Mouse (Mus musculus): ENCODE measurements around the gene Rab36. TPM values are rescaled to one million over a fixed set of nuclear protein-coding genes. Genes with fewer than 3 reads are reported as not detected.
"Not testable (repeated sequence)": the region's sequence is repeated elsewhere in the genome, so short reads cannot be mapped to it uniquely, and the experiment has no call there.

Gene Rab36
- 14.8 and 21.8 TPM in 2 replicates for total RNA-seq (2021)
- long read RNA-seq, partial matches to known transcripts: 0 of 2 reads
- long read RNA-seq, other reads (novel, unspliced or antisense): 2 of 2 reads

- peak; percentile 99 for DNase-seq
Measured at GRCm38 (mm10) chr10:75036883-75037379, at the start of gene Rab36. Gene Rab36, plus strand, starts transcription at chr10:75037058.

DNA sequence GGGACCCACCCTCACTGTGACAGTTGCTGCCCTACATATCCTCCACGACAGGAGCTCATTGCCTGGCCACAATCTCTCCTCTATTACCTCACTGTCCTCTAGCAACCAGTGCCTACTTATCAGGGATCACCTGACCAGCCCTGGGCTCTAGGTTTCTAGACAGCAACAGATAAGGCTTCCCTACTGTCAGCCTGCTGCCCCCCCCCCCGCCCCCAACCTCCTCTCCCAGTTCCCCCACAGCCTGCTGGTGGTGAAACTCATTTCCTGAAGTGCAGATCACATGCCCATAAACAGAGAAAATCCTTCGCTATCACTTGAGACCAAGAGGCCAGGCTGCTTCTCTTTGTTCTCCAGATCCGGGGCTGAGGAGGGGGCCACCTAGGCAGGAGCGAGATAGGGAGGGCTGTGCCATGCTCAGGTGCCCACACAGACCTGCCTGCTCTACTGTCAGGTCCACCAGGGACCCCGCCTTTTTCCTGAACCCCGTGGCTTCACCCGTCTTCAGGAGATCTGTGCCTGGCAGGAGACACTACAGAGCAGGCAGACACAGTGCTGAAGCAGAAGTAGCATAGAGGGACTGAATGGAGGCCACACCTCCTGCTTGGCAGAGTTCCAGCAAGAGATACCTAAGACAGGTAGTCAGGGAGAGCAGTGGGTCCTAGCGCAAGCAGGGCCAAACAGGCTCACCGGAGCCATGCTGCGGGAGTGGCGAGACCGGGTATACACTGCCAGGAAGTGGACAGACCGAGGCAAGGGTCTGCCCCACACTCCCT, 49.0 kb upstream of the Rab36 start:
- DNase-seq: no peak

DNA sequence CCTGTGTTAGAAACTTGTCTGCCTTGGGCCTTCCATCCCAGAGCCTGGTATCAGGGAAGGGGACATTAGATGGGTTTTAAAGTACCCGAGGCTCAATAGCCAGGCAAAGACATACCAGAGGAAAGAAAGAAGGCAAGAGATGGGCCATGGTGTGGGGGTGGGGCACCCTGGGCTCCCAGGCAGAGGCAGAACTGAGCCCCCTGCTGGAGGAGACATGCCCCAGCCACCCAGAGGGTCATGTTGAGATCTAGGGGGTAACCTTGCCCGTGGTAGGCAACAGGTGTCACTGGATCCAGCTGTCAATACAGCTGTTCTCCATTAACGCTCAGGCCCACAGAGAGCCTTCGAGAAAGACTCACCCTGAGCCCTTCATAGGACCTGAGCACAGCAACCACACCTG, 47.0 kb upstream of the Rab36 start:
- DNase-seq: no peak

DNA sequence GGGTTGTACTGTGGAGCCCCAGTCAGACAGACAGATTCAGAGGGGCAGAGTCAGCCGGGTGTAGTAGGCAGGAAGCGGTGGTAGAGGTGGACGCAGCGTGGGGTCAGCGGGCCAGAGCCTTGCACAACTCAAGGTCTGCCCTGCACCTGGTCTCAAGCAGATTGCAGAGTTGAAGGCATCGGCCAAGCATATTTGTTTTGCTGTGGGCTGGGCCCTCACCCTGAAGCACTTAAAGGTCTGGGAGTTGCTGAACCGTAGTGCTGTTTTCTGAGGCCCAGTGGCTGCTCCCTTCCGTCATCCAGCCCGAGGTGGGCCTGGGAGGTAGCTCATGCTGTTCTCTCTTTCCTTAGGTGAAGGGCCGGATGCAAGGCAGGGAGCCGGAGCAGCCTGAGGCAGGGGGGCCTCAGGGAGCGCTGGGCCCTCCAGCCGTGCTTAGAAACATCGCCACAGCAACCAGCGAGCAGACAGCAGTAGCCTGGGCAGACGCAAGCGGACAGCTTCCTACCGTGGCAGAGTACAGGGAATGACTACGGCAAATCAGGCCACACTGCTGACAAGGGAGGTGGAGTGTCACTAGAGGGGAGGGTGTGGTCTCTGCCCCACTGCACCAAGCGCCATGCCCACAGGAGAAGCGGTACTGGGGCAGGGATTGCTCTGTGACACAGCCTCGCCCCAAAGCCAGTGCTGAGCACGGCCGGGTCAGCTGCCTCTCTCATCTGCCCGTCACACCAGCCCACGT, 46.1 kb upstream of the Rab36 start:
- no peak for DNase-seq

DNA sequence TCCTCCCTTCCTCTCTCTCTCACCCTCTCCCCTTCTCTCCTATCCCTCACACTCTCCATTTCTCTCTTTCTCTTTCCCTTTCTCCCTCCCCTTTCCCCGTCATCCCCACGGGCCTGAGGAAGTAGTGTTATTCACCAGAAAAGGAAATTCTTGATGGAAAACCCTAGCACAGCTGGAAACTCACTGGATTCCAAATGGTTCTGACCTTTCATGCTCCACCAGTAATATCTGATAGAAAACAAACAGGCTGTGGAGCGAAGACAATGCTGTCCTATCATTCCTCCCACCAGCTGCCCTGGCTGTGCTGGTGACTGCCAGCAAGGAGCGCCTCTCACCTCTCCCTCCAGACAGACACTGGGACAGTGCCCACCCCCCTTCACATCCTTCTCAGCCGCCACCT, 42.0 kb upstream of the Rab36 start:
- DNase-seq: no peak

GRCm38 (mm10) chr10:74995377-74995776, 41.5 kb upstream of the Rab36 start:
- no peak for DNase-seq

GRCm38 (mm10) chr10:75001391-75001790, 35.5 kb upstream of the Rab36 start:
- DNase-seq: no peak

- no peak for DNase-seq
Measured at GRCm38 (mm10) chr10:75004067-75004466, 32.8 kb upstream of the Rab36 start.

DNA sequence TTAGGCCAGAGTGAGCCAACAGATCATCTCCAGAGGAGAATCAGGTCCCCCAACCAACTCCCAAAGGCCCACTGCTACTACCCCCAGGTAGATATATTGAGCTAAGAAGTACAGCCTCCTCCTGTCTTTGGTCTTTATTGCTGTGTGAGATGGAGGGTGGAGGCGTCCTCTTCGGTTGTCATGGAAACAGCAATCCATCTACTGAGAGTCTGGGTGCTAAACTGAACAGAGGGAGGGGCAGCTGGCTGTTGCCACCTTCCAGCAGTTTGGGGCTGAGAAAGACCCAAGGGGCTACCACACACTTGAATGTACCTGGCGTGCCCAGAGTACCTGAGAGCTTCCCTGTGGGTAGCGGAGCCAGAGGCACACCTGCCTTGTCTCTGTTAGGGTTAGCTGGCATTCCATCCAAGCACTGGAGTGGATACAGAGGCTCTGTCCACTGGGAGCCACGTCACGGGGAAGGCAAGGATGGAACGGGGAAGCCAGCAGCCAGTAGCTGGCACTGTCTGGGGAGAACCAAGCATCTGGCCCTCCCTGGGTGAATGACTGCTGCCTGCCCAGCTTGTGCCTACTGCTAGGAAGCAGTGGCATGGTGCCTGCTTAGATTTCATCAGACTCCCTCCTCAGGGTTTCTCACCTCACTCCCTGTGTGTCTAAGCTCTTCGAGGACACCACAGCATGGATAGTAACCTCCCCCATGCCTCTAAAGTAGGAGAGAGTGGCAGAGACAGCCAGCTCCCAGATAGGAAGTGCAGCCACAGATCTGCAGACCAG, 29.8 kb upstream of the Rab36 start:
- DNase-seq: no peak

DNA sequence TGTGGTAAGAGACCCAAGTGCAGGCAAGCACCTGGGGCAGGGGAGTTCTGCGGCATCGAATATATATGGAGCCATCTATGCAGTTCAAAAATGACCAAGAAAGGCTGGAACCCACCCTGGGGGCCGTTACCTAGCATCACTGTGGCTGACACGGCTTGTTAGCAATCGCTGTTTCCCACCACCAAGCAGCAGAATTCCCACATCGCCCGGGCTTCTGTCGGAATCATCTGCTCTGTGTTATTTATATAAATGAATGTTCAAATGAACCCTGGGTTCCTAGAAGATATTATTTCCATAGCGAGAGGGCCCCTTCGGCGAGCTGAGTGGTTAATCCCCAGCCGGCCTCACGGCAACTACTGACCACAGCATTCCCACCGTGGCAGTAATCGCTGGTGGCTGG, 26.2 kb upstream of the Rab36 start:
- DNase-seq: no peak

DNA sequence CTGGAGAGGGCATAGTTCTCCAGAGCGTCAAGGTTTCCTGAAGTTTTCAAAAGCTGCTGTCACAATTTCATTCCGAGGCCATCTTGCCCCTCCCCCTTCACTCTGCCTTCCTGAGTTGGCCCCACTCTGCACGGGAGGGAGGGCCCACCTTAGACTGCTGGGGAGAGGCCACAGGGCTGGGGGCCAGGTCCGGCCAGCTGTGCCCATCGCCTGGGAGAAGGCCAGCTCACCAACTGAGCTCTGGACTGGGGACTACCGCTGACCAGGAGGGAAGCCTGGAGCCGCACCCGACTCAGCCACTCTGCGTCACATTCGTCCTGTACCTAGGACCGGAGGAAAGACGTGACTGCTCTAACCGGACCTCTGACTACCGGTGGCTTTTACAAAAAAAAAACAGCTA, 21.4 kb upstream of the Rab36 start:
- no peak for DNase-seq

GRCm38 (mm10) chr10:75016481-75016880, 20.4 kb upstream of the Rab36 start:
- no peak for DNase-seq

DNA sequence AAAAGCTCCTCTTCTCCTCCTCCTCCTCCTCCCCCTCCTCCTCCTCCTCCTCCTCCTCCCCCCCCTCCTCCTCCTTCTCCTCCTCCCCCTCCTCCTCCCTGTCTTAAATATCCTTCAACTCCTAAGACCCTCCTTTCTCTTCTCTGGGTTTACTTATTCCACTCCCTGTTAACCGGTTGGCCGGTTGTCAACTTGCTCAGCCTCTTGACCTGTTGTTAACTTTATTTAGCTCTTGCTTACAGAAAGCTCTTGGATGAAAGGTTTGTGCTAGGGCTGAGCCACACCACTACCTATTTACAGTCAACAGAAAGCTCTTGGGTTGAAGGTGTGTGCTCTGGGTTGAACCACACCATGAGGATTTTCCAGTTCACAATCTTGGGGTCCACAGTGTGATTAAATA, 16.6 kb upstream of the Rab36 start:
- DNase-seq: no peak

DNA sequence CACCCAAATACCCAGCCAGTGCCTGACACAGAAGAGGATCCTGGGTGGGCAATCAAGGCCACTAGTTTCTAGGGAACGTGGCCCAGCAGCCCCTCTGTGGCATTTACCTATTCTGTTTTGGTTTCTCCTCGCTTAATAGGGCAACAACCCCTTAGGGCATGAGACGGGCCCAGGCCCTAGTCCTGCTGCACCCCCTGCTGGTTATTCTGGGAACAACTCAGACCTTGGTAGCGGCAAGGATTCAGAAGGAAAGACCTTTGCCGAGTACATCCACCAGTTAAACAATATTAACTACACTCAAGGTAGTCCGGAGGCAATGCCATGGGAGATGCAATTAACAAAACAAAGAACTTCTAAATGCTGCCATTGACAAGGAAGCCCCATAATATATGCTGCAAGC, 15.7 kb upstream of the Rab36 start:
- peak; percentile 81 for DNase-seq

DNA sequence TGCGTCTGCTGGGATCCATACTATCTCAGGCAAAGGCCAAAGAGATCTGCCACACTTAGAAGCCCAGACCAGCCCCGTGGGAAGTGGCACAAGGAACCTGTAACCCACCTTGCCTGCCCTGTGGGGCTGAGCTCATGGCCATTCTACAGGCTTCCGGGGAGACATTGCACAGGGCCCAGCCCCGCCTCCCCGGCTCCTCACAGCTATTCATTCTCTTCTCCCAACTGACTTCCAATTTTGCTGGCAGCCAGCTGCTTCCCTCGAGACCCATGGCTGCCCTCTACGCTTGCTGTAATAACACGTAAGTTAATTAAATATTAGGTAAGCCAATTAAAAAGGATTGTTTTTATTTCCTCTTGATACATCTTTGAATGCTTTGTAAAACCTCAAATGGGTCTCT, 10.4 kb upstream of the Rab36 start:
- no peak for DNase-seq

DNA sequence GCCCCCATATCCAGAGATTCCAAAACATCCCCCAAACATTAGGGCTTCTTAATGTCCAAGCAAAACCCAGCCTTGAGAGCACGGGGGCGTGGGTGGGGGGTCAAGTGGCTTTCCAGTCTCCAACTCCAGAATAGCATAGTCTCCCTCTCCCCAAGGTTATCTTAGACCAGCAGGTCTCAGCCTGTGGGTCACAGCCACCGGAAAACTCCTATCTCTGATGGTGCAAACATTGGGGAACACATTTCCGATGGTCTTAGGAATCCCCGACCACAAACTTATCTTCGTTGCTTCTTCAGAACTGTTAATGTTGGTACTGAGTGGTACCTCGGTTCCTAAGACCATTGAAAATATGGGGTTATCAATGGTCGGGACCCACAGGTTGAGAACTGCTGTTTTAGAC, 8.1 kb upstream of the Rab36 start:
- no peak for DNase-seq

DNA sequence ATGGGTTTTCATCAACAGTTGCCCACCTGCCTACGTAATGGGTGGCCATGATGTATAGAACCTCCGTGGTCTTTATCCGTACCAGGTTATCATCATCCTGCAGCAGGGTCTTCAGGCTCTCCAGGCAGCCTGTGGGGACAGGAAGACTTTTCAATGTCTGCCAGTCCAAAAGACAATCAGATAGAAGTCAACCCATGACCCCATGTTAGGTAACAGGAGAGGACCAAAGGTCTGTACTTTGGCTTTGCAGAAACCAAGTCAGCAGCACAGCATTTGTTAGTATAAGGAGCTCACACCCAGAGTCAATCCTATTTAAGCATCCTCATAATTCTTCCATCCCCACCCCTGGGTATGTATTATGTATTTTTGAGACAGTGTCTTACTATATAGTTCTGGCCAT, 7.2 kb upstream of the Rab36 start:
- no peak for DNase-seq

DNA sequence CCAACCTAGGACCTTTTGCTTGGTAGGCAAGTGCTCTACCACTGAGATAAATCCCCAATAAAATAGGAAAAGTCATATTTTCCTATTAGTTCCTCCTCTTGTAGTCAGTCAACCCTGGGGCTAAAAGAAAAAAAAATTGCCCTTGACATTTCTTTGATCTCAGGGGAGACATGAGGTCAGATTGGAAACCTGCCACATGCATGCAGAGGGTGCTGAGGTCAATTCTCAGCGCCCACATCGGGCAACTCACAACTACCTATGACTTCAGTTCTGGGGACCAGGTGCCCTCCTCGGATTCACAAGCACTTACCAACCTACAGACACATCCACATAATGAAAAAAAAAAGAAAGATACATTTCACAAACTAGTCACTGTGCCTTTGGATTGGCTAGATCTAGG, 6.6 kb upstream of the Rab36 start:
- peak; percentile 33 for DNase-seq

DNA sequence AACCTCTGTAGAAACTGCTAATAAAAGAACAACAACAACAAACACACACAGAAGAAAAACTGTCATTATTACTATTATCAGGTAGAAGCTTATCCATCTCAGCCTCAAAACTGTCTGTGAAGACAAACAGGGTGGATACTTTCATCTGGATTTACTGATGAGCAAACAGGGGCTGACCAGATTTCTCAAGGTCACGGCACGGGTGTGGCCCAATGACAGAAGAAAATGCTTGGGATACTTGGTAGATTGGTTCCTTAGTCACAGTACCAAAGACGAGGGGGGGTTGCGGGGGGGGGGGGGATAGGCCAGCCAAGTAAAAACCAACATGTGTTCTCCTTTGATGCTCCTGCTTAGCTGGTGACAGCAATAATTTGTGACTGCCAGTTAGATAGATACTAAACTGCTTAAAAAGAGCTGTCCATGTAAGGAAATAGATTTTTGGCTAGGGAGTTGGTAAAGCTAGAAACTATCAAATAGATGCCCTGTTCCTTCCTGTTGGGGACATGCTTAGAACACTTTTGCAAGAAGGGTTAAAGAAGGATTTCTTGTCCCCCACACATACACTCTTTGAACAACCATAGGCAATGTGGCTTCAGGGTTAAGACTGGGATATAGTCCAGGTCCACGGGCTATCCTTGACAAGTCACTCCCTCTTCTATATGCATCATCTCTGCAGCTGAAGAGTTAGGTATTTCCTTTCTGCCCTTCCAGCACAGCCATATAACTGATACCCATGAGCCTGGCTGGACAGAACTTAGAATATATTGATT, 5.3 kb upstream of the Rab36 start:
- DNase-seq: no peak

DNA sequence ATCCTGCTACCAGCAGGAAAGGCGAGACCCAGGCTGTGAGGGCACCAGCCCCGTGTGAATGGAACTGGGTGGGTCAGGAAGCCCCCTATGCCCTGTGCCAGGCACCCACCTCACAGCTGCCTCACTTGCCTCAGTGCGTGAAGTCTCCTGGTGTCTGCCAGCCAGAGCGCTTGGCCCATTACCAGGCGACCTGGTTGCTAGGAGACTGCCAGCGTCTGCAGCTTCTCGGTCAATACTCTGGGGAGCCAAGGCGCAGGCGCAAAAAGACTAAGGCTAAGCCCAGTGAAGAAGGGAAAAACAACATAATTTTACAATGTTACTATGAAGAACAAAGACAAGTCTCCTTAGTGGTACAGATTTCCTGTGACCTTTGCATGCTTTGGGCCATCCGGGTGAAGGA, 4.5 kb upstream of the Rab36 start, which contains the start of gene Rsph14:
Rsph14 (minus strand) TSS at position 192 of the 400 bp plus-strand sequence.
- peak; percentile 96 for DNase-seq

- not testable (repeated sequence) for DNase-seq
Measured at GRCm38 (mm10) chr10:75042060-75042459, 5.2 kb downstream of the Rab36 start.

DNA sequence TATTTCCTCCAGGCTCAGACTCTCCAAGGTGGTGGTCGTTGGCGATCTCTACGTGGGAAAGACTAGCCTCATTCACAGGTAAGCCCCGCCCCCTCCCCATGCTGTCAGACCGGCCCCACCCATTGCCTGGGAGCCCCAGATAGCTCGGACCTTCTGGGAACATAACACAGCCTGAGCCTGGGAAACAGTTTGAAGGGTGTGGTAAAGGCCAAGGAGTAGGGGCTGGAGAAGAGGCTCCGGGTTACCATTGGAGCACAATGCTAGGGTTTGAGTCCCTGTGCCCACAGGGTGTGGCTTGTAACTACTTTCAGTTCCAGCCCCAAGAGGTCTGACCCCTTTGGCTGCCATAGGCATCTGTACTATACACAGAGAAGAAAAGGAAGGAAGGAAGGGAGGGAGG, 7.6 kb downstream of the Rab36 start:
- DNase-seq: no peak
